Mouse (Mus musculus): ENCODE measurements at regions not wholly inside any gene's neighbourhood (a gene's known extent, or its start where the extent isn't known, plus 50 kb on each side); places are given as distances from the start of the nearest gene placed in this dataset.

DNA sequence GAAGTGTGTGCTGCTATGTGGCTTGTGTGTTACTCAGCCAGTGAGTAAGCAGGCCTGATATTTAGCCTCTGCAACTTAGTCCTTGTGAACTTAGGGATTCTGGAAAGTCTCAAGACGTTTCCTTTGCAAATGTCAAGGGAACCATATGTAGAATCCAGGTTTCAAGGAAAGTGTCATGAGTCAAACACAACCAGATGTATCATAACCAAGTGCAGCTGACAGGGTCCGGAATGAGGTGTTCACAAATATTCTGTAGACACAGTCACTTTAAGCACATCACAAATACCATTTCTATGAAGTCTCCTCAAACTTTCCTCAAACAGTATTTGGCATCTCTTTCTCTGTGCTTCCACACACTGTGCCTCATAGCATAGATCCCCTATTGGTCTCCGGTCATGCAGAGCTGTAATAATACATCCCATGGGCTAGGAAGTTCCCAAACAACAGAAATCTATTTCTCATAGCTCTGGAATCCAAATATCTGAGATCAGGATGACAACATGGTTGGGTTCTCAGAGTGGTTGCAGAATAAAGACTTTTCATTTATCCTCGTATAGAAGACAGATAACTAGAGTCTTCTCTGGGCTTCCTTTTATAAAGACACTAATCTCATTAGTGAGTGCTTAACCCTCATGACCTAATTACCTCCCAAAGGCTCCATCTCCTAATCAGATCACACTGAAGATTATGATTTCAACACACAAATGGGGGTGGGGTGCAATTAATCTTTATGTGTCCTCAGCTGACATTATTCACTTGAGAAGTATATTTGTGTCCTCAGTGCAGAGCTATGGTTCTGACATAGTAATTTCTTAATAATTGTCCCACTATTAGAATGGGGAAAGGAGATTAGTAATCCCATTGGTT lies 143.9 kb downstream of the Spry2 start:
- H3K27ac ChIP-seq (ENCODE audit: low read depth, low read length): no peak overlapping the region
- H3K27me3 ChIP-seq (ENCODE audit: control insufficient read depth, insufficient read depth, low read length): no peaks in the 10 kb centered on the region
- no peak overlapping the region for H3K4me3 ChIP-seq (ENCODE audit: low read depth, low read length)
- H3K4me2 ChIP-seq (replicated peaks; ENCODE audit: low read depth, low read length): no peak overlapping the region
- H3K9me3 ChIP-seq (ENCODE audit: control insufficient read depth, low read length): no peaks in the 10 kb centered on the region
- H3K36me3 ChIP-seq (ENCODE audit: control insufficient read depth, insufficient read depth, low read length): no peaks in the 10 kb centered on the region
- no peak for DNase-seq (ENCODE audit: low spot score)
- ATAC-seq (ENCODE audit: low FRiP score): no peak
- H3K9ac ChIP-seq (ENCODE audit: low read depth, low read length): no peak overlapping the region
- no peaks in the 10 kb centered on the region for H3K4me1 ChIP-seq (replicated peaks; ENCODE audit: control insufficient read depth, insufficient read depth, low read length)
- WGBS: 74% methylated on average over 4 of the region's 4 CpGs

DNA sequence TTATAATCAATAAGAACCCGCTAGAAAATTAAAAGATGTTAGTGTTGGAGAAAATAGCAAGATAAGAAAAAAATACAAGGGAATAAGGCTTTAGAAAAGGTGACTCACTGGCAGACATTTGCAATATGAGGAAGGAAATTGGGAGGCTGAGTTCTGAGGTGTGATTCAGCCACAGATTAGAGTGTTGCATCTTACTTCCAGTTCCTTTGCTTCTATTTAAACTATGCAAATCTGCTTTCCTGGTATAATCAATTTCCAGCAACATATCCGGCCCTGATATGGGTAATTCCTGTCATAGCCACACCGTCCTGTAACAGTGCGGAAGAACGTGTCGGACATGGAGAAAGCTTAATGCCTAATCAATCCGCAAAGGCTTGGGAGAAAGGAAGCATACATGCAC lies 144.9 kb downstream of the Spry2 start:
- WGBS: 94% methylated on average over 7 of the region's 7 CpGs
- ATAC-seq (ENCODE audit: low FRiP score) (no peak), DNase-seq (ENCODE audit: low spot score) (no peak)
- Histone ChIP-seq H3K4me1 (replicated peaks; ENCODE audit: control insufficient read depth, insufficient read depth, low read length) (no peaks in the 10 kb centered on the region), H3K27me3 (ENCODE audit: control insufficient read depth, insufficient read depth, low read length) (no peaks in the 10 kb centered on the region), H3K27ac (ENCODE audit: low read depth, low read length) (no peak overlapping the region), H3K4me2 (replicated peaks; ENCODE audit: low read depth, low read length) (no peak overlapping the region), H3K9me3 (ENCODE audit: control insufficient read depth, low read length) (no peaks in the 10 kb centered on the region), H3K4me3 (ENCODE audit: low read depth, low read length) (no peak overlapping the region), H3K36me3 (ENCODE audit: control insufficient read depth, insufficient read depth, low read length) (no peaks in the 10 kb centered on the region), H3K9ac (ENCODE audit: low read depth, low read length) (no peak overlapping the region)

DNA sequence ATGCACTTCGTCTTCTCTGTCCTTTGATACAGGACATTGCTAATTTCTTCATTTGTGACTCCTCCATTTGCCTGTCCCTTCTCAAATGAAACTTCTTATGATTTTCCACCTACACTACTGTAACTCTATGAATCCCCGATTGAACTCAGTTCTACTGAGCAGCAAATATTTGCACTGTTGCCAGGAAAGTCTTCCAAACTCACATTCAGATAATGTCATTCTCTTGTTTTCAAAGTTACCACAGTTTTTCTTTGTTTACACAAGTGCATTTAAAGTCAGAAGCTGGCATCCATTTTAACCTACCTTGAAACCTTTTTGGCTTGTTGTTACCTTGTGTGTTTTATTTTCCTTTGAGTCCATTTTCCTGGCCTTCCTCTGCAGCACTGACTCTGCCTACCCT lies 152.0 kb downstream of the Spry2 start:
- ATAC-seq (ENCODE audit: low FRiP score) (no peak), DNase-seq (ENCODE audit: low spot score) (no peak)
- no peaks in the 10 kb centered on the region for H3K36me3 ChIP-seq (ENCODE audit: control insufficient read depth, insufficient read depth, low read length)
- no peak overlapping the region for H3K4me2 ChIP-seq (replicated peaks; ENCODE audit: low read depth, low read length)
- no peaks in the 10 kb centered on the region for H3K9me3 ChIP-seq (ENCODE audit: control insufficient read depth, low read length)
- WGBS: 91% methylated on average over 2 of the region's 2 CpGs
- no peak overlapping the region for H3K4me3 ChIP-seq (ENCODE audit: low read depth, low read length)
- no peak overlapping the region for H3K9ac ChIP-seq (ENCODE audit: low read depth, low read length)
- H3K27ac ChIP-seq (ENCODE audit: low read depth, low read length): no peak overlapping the region
- H3K27me3 ChIP-seq (ENCODE audit: control insufficient read depth, insufficient read depth, low read length): no peaks in the 10 kb centered on the region
- no peaks in the 10 kb centered on the region for H3K4me1 ChIP-seq (replicated peaks; ENCODE audit: control insufficient read depth, insufficient read depth, low read length)

DNA sequence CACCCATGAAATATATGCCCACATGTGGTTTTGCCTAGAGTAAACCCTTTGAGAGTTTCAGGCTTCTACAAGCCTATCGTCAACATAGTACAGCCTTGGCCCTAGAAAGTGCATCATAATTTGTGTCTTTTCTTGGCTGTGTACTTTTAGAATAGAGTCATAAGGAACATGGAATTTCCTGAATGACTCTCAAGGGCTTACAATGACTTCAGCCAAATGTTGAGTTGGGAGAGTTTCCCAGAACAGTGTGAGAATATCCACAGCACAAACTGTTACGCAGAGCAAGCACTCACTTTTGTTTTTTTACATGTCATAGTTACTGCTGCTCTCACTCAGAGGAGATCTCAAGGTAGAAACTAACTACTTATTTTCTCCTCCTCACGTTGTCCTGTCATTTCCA lies 152.5 kb downstream of the Spry2 start:
- Histone ChIP-seq H3K4me1 (replicated peaks; ENCODE audit: control insufficient read depth, insufficient read depth, low read length) (no peaks in the 10 kb centered on the region), H3K4me2 (replicated peaks; ENCODE audit: low read depth, low read length) (no peak overlapping the region), H3K36me3 (ENCODE audit: control insufficient read depth, insufficient read depth, low read length) (no peaks in the 10 kb centered on the region), H3K9me3 (ENCODE audit: control insufficient read depth, low read length) (no peaks in the 10 kb centered on the region), H3K9ac (ENCODE audit: low read depth, low read length) (no peak overlapping the region), H3K4me3 (ENCODE audit: low read depth, low read length) (no peak overlapping the region), H3K27me3 (ENCODE audit: control insufficient read depth, insufficient read depth, low read length) (no peaks in the 10 kb centered on the region), H3K27ac (ENCODE audit: low read depth, low read length) (no peak overlapping the region)
- WGBS: 87% methylated on average over 3 of the region's 3 CpGs
- ATAC-seq (ENCODE audit: low FRiP score) (no peak), DNase-seq (ENCODE audit: low spot score) (no peak)

DNA sequence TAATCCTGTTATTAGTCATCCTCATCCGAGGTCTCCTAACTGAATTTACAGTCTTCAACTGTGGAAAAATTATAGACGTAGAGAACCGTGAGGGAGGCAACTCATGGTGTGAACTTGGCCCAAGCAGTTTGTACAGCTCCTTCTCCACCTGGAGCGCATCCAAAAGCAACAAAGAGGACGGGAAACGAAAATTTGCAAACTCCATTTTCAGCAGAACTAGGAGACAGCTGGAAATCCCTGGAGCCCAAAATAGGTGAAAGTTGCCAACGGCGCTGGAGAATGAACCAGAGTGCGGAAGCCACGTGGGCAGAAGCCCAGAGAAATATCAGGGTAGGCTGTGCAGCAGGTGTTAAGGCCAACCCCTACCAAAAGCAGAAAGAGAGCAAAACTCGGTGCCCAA lies 155.7 kb downstream of the Spry2 start:
- Histone ChIP-seq H3K4me2 (replicated peaks; ENCODE audit: low read depth, low read length) (no peak overlapping the region), H3K27me3 (ENCODE audit: control insufficient read depth, insufficient read depth, low read length) (no peaks in the 10 kb centered on the region), H3K4me3 (ENCODE audit: low read depth, low read length) (no peak overlapping the region), H3K9me3 (ENCODE audit: control insufficient read depth, low read length) (no peaks in the 10 kb centered on the region), H3K4me1 (replicated peaks; ENCODE audit: control insufficient read depth, insufficient read depth, low read length) (no peaks in the 10 kb centered on the region), H3K9ac (ENCODE audit: low read depth, low read length) (no peak overlapping the region), H3K36me3 (ENCODE audit: control insufficient read depth, insufficient read depth, low read length) (no peaks in the 10 kb centered on the region), H3K27ac (ENCODE audit: low read depth, low read length) (no peak overlapping the region)
- WGBS: 85% methylated on average over 11 of the region's 11 CpGs
- ATAC-seq (ENCODE audit: low FRiP score) (no peak), DNase-seq (ENCODE audit: low spot score) (no peak)

DNA sequence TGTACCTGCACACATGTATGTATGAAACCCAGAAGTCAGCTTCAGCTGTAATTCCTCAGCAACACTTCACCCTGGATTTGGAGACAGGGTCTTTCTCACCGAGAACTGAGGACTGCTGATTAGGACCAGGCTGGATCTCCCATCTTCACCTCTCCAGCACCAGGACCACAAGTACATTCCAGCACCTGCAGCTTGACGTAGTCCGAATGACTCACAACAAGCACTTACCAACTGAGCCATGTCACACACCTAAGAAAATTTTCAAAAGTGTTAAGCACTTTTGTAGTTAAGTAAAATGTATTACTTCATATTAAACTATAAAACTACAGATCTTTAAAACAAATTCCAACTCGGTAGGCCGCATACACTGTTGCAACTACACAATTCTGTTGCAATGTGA lies 158.1 kb downstream of the Spry2 start:
- Histone ChIP-seq H3K9ac (ENCODE audit: low read depth, low read length) (no peak overlapping the region), H3K4me1 (replicated peaks; ENCODE audit: control insufficient read depth, insufficient read depth, low read length) (no peaks in the 10 kb centered on the region), H3K27me3 (ENCODE audit: control insufficient read depth, insufficient read depth, low read length) (no peaks in the 10 kb centered on the region), H3K9me3 (ENCODE audit: control insufficient read depth, low read length) (no peaks in the 10 kb centered on the region), H3K4me2 (replicated peaks; ENCODE audit: low read depth, low read length) (no peak overlapping the region), H3K36me3 (ENCODE audit: control insufficient read depth, insufficient read depth, low read length) (no peaks in the 10 kb centered on the region), H3K4me3 (ENCODE audit: low read depth, low read length) (no peak overlapping the region), H3K27ac (ENCODE audit: low read depth, low read length) (no peak overlapping the region)
- no peak for ATAC-seq (ENCODE audit: low FRiP score)
- no peak for DNase-seq (ENCODE audit: low spot score)
- 89% methylated on average over 5 of the region's 5 CpGs for WGBS

DNA sequence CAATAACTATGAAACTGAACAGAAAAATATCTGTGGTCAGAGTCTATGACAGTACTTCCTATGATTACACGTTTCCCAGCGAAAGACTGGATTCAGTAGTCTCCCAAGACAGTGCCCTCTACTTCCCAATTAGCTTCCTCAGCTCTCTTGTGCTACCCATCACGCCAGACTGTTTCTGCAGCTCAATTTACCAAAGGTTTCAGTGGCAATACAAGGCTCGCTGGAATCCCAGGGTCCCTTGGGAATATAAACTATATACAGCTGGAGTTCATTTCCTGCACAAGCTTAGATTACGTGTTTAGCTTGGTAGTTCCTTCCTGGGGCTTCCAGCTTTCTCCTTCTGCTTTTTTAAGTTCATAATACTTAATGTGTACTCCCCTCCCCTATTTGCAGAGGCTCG lies 160.3 kb downstream of the Spry2 start:
- Histone ChIP-seq H3K27ac (ENCODE audit: low read depth, low read length) (no peak overlapping the region), H3K4me2 (replicated peaks; ENCODE audit: low read depth, low read length) (no peak overlapping the region), H3K9me3 (ENCODE audit: control insufficient read depth, low read length) (no peaks in the 10 kb centered on the region), H3K36me3 (ENCODE audit: control insufficient read depth, insufficient read depth, low read length) (no peaks in the 10 kb centered on the region), H3K4me1 (replicated peaks; ENCODE audit: control insufficient read depth, insufficient read depth, low read length) (no peaks in the 10 kb centered on the region; the same call in 1 of the 2 replicates), H3K4me3 (ENCODE audit: low read depth, low read length) (no peak overlapping the region), H3K27me3 (ENCODE audit: control insufficient read depth, insufficient read depth, low read length) (no peaks in the 10 kb centered on the region), H3K9ac (ENCODE audit: low read depth, low read length) (no peak overlapping the region)
- WGBS: 52% methylated on average over 6 of the region's 6 CpGs
- ATAC-seq (ENCODE audit: low FRiP score) (no peak), DNase-seq (ENCODE audit: low spot score) (peak; percentile 42)

DNA sequence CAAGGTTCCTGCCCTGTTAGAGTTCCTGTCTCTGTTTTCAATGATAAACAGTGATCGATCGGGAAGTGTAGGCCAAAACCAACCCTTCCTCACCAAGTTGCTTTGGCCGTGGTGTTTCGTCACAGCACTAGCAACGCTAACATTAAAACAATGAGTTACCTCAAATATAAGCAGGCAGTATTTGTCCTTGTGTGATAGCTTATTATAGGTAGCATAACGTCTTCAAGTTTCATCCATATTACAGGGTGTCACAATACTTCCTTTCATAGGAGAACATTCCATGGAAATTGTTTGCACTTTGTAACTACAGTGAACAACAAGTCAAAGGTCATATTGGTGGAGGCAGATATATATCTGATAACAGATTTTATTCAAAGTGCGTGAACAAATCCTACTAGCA lies 162.3 kb downstream of the Spry2 start:
- H3K27me3 ChIP-seq (ENCODE audit: control insufficient read depth, insufficient read depth, low read length): no peaks in the 10 kb centered on the region
- H3K4me1 ChIP-seq (replicated peaks; ENCODE audit: control insufficient read depth, insufficient read depth, low read length): no peaks in the 10 kb centered on the region; the same call in 1 of the 2 replicates
- no peak overlapping the region for H3K27ac ChIP-seq (ENCODE audit: low read depth, low read length)
- DNase-seq (ENCODE audit: low spot score) (no peak), ATAC-seq (ENCODE audit: low FRiP score) (no peak)
- H3K36me3 ChIP-seq (ENCODE audit: control insufficient read depth, insufficient read depth, low read length): no peaks in the 10 kb centered on the region
- H3K4me3 ChIP-seq (ENCODE audit: low read depth, low read length): no peak overlapping the region
- H3K9ac ChIP-seq (ENCODE audit: low read depth, low read length): no peak overlapping the region
- no peak overlapping the region for H3K4me2 ChIP-seq (replicated peaks; ENCODE audit: low read depth, low read length)
- WGBS: 82% methylated on average over 7 of the region's 7 CpGs
- no peaks in the 10 kb centered on the region for H3K9me3 ChIP-seq (ENCODE audit: control insufficient read depth, low read length)

DNA sequence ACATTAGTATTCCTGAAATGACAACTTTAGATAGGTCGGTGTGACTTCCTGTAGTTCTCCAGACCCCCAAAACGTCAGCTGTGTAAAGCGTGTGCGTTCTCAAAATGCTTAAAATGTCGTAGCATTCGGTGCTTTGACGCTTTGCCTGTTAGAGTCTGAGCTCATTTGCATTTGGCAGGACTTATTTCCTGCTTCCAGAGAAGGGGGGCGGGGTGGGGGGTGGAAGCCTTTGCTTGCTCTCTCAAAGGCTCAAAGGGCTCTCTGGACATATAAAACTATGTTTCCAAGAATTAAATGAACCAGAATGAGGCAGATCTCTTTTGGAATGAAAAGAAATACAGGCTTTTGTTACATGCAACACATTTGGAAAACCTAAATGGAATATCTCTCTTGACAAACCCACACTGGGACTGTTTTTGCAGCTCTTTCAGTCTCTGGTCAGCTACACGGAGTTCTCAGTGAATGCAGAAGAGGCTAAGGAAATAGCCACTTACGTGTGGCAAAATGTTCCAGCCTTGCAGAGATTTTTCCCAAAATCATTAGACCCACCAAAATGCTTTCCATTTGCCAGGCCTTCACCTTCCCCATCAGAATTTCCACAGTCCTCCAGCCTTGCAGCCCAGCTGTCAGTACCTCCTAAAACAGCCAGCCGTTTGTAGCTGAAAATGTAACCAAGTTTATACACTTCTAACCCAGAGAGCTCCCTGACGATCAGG lies 163.4 kb downstream of the Spry2 start:
- H3K9ac ChIP-seq (ENCODE audit: low read depth, low read length): no peak overlapping the region
- no peaks in the 10 kb centered on the region for H3K36me3 ChIP-seq (ENCODE audit: control insufficient read depth, insufficient read depth, low read length)
- no peaks in the 10 kb centered on the region; the same call in 1 of the 2 replicates for H3K4me1 ChIP-seq (replicated peaks; ENCODE audit: control insufficient read depth, insufficient read depth, low read length)
- peak; percentile 63 for DNase-seq (ENCODE audit: low spot score)
- peak overlapping the region; percentile 24; the same call in 1 of the 2 replicates for H3K27ac ChIP-seq (ENCODE audit: low read depth, low read length)
- no peaks in the 10 kb centered on the region for H3K9me3 ChIP-seq (ENCODE audit: control insufficient read depth, low read length)
- peak overlapping the region; percentile 36 for H3K4me3 ChIP-seq (ENCODE audit: low read depth, low read length)
- H3K27me3 ChIP-seq (ENCODE audit: control insufficient read depth, insufficient read depth, low read length): no peaks in the 10 kb centered on the region
- ATAC-seq (ENCODE audit: low FRiP score): peak; percentile 25; the same call in 1 of the 2 replicates
- peak overlapping the region; percentile 58 for H3K4me2 ChIP-seq (replicated peaks; ENCODE audit: low read depth, low read length)
- 2% methylated on average over 12 of the region's 12 CpGs for WGBS

Data from hindbrain, embryonic 11.5 days (tissue).